Mouse (Mus musculus): ENCODE measurements at regions not wholly inside any gene's neighbourhood (a gene's known extent, or its start where the extent isn't known, plus 50 kb on each side); places are given as distances from the start of the nearest gene placed in this dataset.

DNA sequence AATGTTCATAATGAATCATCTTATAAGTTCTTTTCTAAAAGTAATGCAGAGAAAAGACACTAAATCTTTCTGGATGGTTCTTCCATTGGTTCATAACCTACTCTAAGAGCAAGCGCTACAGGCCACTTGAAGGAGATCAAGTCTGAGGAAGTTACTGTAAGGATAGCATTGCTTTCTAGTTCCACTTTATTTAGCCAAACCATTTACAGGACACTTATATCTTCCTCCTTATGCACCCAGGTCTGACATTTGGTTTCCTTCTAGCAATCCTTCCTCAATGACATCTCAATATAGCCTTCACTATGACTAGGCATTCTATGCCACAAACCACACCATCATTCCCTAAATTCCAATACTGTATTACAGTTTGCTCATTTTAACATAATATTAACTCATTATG lies 316.0 kb downstream of the Gm11361 start:
- TF ChIP-seq CTCF (IDR thresholded peaks at IDR 0.05; ENCODE audit: low read depth): no peak
- no peak for TF ChIP-seq EP300 (IDR thresholded peaks at IDR 0.05; ENCODE audit: low read depth)
